Mouse (Mus musculus): ENCODE data around the gene Msi2.
A peak's percentile ranks its signal among the peaks of the same experiment; 100 is the strongest.

DNA sequence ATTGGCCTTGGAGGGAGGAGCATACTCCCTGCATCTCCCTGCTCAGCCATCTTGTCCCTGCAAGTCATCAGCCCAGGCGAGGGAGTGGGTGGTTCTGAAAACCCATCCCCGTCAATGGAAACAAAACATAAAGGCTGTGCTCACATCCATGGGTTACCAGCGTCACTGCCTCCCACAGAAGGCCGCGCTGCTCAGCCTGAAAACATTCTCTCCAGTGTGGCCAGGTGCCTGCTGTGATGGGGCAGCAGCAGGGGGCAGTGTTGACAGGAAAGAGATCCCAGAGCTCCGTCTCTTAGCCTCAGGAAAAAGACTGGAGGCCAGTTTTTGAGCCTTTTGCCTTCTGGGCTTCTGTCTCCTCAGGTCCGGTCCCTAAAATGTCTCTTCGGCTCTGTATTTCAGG, 165.3 kb downstream of the Msi2 start:
- TF ChIP-seq CTCF (IDR thresholded peaks at IDR 0.05; ENCODE audit: insufficient read depth, low read depth, low read length) (peak; percentile 62; the same call in 1 of the 2 replicates), POLR2A (IDR thresholded peaks at IDR 0.05; ENCODE audit: insufficient read depth, low read depth, low read length) (no peak)

All from olfactory bulb, adult 2 months (tissue).